Mouse (Mus musculus): ENCODE data around the gene Nxph1. TPM values are rescaled to one million over a fixed set of nuclear protein-coding genes. Genes with fewer than 3 reads are reported as not detected.

Gene Nxph1
- polyA plus RNA-seq, 1 experiment from 2014 or later, result not detected

- no peak overlapping the region for H3K27ac ChIP-seq (ENCODE audit: low read length)
- H3K4me3 ChIP-seq (ENCODE audit: low read depth, low read length), result no peak overlapping the region
- TF ChIP-seq CTCF (IDR thresholded peaks at IDR 0.05) (no peak), EP300 (IDR thresholded peaks at IDR 0.05) (no peak)
- H3K27me3 ChIP-seq (replicated peaks; ENCODE audit: insufficient read depth, low read length), result no peaks in the 10 kb centered on the region
- H3K4me1 ChIP-seq (ENCODE audit: insufficient read depth, low read depth, low read length), result no peaks in the 10 kb centered on the region
- no peak for DNase-seq (ENCODE audit: low spot score)
- no peak overlapping the region for H3K9ac ChIP-seq (replicated peaks; ENCODE audit: low read depth)
- H3K9me3 ChIP-seq (ENCODE audit: low read length), result no peaks in the 10 kb centered on the region
- no peak overlapping the region for H3K4me2 ChIP-seq (replicated peaks; ENCODE audit: low read depth, low read length)
- no peaks in the 10 kb centered on the region for H3K36me3 ChIP-seq (ENCODE audit: insufficient read depth, low read length)
- ATAC-seq, result no peak
Observed at GRCm38 (mm10) chr6:9147966-9148365, 199.7 kb downstream of the Nxph1 start.

DNA sequence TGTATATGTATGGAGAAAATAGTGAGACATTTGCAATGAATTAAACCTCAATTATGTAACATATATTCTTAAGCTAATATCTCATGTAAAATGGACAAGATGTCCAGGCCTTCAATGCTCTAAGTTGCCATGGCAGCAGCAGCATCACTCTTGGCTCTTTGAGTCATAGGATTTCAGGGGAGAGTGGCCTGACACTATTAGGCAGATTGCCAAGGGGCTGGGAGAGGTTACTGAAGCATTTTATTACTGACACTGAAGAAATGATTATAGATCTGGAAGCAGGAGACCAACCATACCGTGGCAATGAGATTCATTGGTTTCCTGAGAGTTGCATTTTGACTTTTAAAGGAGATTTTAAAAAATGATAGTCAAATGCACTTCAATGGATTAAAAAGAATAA lies 201.6 kb downstream of the Nxph1 start:
- H3K4me1 ChIP-seq (ENCODE audit: insufficient read depth, low read depth, low read length), result no peaks in the 10 kb centered on the region
- no peaks in the 10 kb centered on the region for H3K27me3 ChIP-seq (replicated peaks; ENCODE audit: insufficient read depth, low read length)
- H3K4me3 ChIP-seq (ENCODE audit: low read depth, low read length), result no peak overlapping the region
- no peaks in the 10 kb centered on the region for H3K36me3 ChIP-seq (ENCODE audit: insufficient read depth, low read length)
- H3K9me3 ChIP-seq (ENCODE audit: low read length), result no peaks in the 10 kb centered on the region
- TF ChIP-seq CTCF (IDR thresholded peaks at IDR 0.05) (no peak), EP300 (IDR thresholded peaks at IDR 0.05) (no peak)
- no peak overlapping the region for H3K9ac ChIP-seq (replicated peaks; ENCODE audit: low read depth)
- no peak overlapping the region for H3K27ac ChIP-seq (ENCODE audit: low read length)
- no peak for ATAC-seq
- no peak overlapping the region for H3K4me2 ChIP-seq (replicated peaks; ENCODE audit: low read depth, low read length)
- 45% methylated on average over 1 of the region's 1 CpGs for WGBS
- DNase-seq (ENCODE audit: low spot score), result no peak

- Histone ChIP-seq H3K9ac (replicated peaks; ENCODE audit: low read depth) (no peak overlapping the region), H3K4me2 (replicated peaks; ENCODE audit: low read depth, low read length) (no peak overlapping the region), H3K4me1 (ENCODE audit: insufficient read depth, low read depth, low read length) (no peaks in the 10 kb centered on the region), H3K27ac (ENCODE audit: low read length) (no peak overlapping the region), H3K9me3 (ENCODE audit: low read length) (no peaks in the 10 kb centered on the region), H3K27me3 (replicated peaks; ENCODE audit: insufficient read depth, low read length) (no peaks in the 10 kb centered on the region), H3K4me3 (ENCODE audit: low read depth, low read length) (no peak overlapping the region), H3K36me3 (ENCODE audit: insufficient read depth, low read length) (no peaks in the 10 kb centered on the region)
- no peak for ATAC-seq
- TF ChIP-seq EP300 (IDR thresholded peaks at IDR 0.05) (no peak), CTCF (IDR thresholded peaks at IDR 0.05) (no peak)
- WGBS, result 73% methylated on average over 2 of the region's 2 CpGs
- DNase-seq (ENCODE audit: low spot score), result no peak
Observed at GRCm38 (mm10) chr6:9159191-9159590, 211.0 kb downstream of the Nxph1 start.

GRCm38 (mm10) chr6:9182477-9182876 lies 234.2 kb downstream of the Nxph1 start:
- no peak for TF ChIP-seq CTCF (IDR thresholded peaks at IDR 0.05)
- no peak for TF ChIP-seq EP300 (IDR thresholded peaks at IDR 0.05)
- Histone ChIP-seq H3K27me3 (replicated peaks; ENCODE audit: insufficient read depth, low read length) (no peaks in the 10 kb centered on the region), H3K4me3 (ENCODE audit: low read depth, low read length) (no peak overlapping the region), H3K9me3 (ENCODE audit: low read length) (no peaks in the 10 kb centered on the region), H3K36me3 (ENCODE audit: insufficient read depth, low read length) (no peaks in the 10 kb centered on the region), H3K27ac (ENCODE audit: low read length) (no peak overlapping the region), H3K4me2 (replicated peaks; ENCODE audit: low read depth, low read length) (no peak overlapping the region), H3K4me1 (ENCODE audit: insufficient read depth, low read depth, low read length) (no peaks in the 10 kb centered on the region), H3K9ac (replicated peaks; ENCODE audit: low read depth) (no peak overlapping the region)
- ATAC-seq (no peak), DNase-seq (ENCODE audit: low spot score) (no peak)
- 49% methylated on average over 3 of the region's 3 CpGs for WGBS

DNA sequence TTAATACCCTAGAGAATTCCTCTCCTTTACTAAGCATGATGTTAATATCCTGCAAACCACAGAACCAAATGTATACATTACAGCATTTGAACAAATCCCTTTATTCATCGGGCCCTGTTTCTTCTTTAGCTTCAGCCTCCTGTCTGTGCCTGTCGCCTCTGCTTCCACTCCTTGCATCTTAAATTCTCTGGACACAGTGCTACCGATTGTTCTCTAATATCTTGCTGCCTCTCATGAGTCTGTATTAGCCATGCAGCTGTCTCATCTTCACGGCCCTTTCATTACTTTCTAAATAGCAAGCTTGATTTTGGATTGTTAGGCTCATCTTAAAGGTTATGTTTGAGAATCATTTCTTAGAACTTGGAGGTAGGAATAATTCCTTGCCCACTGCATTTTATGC lies 262.5 kb downstream of the Nxph1 start:
- ATAC-seq, result no peak
- 72% methylated on average over 4 of the region's 4 CpGs for WGBS

DNA sequence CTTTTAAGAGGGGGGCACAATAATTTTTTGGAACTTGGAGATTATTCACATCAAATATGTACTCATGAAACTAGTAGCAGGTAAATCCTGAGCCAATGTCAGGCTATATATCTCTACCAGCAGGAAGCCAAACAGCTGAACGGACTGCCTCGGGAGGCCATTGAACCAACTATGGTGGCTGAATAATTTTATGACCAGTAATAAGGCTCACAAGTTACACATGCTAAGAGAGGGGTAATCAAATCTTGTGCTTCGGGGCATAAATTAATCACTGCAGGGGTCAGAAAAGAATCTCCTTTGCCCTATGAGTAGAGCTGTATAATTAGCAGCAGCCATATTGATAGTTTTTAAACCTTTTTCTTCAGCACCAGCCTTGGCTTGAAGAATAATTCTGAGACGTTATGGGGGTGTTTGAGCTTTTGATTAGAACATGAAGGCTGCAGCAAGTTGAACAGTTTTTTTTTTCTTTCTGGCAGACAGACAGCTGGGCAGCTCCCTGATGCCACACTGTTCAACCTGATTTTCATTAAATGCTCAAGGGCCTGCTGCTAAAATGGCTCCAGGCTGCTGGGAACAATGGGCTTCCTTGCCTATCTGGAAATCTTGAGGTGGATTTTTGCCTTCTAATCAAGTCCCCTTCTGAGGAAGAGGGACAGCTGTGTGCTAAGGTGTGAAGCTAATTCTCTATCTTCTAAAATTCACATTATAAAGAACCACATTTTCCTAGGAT lies 272.7 kb downstream of the Nxph1 start:
- Histone ChIP-seq H3K9ac (replicated peaks; ENCODE audit: low read depth) (no peak overlapping the region), H3K9me3 (ENCODE audit: low read length) (no peaks in the 10 kb centered on the region), H3K4me2 (replicated peaks; ENCODE audit: low read depth, low read length) (no peak overlapping the region), H3K4me3 (ENCODE audit: low read depth, low read length) (no peak overlapping the region), H3K36me3 (ENCODE audit: insufficient read depth, low read length) (no peaks in the 10 kb centered on the region), H3K27ac (ENCODE audit: low read length) (no peak overlapping the region), H3K4me1 (ENCODE audit: insufficient read depth, low read depth, low read length) (no peaks in the 10 kb centered on the region), H3K27me3 (replicated peaks; ENCODE audit: insufficient read depth, low read length) (no peaks in the 10 kb centered on the region)
- 73% methylated on average over 4 of the region's 4 CpGs for WGBS
- ATAC-seq (no peak), DNase-seq (ENCODE audit: low spot score) (no peak)
- no peak for TF ChIP-seq CTCF (IDR thresholded peaks at IDR 0.05)
- TF ChIP-seq EP300 (IDR thresholded peaks at IDR 0.05), result no peak

More for the DNA sequence above, 262.5 kb downstream of the Nxph1 start:
- Histone ChIP-seq H3K4me1 (ENCODE audit: insufficient read depth, low read depth, low read length) (no peaks in the 10 kb centered on the region), H3K27ac (ENCODE audit: low read length) (no peak overlapping the region), H3K36me3 (ENCODE audit: insufficient read depth, low read length) (no peaks in the 10 kb centered on the region), H3K9ac (replicated peaks; ENCODE audit: low read depth) (no peak overlapping the region), H3K27me3 (replicated peaks; ENCODE audit: insufficient read depth, low read length) (no peaks in the 10 kb centered on the region), H3K9me3 (ENCODE audit: low read length) (no peaks in the 10 kb centered on the region), H3K4me3 (ENCODE audit: low read depth, low read length) (no peak overlapping the region), H3K4me2 (replicated peaks; ENCODE audit: low read depth, low read length) (no peak overlapping the region)
- DNase-seq (ENCODE audit: low spot score), result no peak
- no peak for TF ChIP-seq CTCF (IDR thresholded peaks at IDR 0.05)

- DNase-seq (ENCODE audit: low spot score) (no peak), ATAC-seq (no peak)
- no peak overlapping the region for H3K4me2 ChIP-seq (replicated peaks; ENCODE audit: low read depth, low read length)
- no peaks in the 10 kb centered on the region for H3K27me3 ChIP-seq (replicated peaks; ENCODE audit: insufficient read depth, low read length)
- no peak overlapping the region for H3K9ac ChIP-seq (replicated peaks; ENCODE audit: low read depth)
- TF ChIP-seq EP300 (IDR thresholded peaks at IDR 0.05) (no peak), CTCF (IDR thresholded peaks at IDR 0.05) (peak; percentile 35)
- no peak overlapping the region for H3K4me3 ChIP-seq (ENCODE audit: low read depth, low read length)
- no peak overlapping the region for H3K27ac ChIP-seq (ENCODE audit: low read length)
- no peaks in the 10 kb centered on the region for H3K4me1 ChIP-seq (ENCODE audit: insufficient read depth, low read depth, low read length)
- H3K36me3 ChIP-seq (ENCODE audit: insufficient read depth, low read length), result no peaks in the 10 kb centered on the region
- no peaks in the 10 kb centered on the region for H3K9me3 ChIP-seq (ENCODE audit: low read length)
Observed at GRCm38 (mm10) chr6:9234802-9235201, 286.6 kb downstream of the Nxph1 start.
